Mouse (Mus musculus) urinary bladder, postnatal 14 days (tissue): ENCODE data around the gene Spdef.

Source experiments
- DNase-seq: peaks from one replicate; pipeline ENCODE4 v3.0.0; 2021; ENCODE audit warnings: low spot score

Spdef gene

DNA sequence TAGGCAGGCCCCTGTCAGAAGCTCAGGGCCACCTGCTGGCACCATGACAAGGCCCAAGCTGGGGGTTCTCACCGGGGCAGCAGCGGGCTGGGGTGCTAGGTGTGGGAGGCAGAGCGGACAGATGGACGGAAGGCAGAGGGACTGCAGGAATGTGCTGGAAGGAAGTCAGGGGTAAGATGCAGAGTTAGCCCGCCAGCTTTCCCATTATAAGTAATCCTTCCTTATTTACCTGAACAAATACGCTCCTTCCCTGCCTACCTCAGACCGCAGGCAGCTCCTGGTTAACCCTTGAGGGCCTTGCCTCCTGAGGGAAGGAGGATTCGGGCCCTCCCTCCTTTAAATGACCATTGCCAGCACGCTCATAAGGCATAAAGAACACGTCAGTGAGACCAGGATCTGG lies at the start of gene Spdef:
Gene Spdef, minus strand, starts transcription at position 186 of the 400 bp plus-strand sequence.
- DNase-seq = no peak

DNA sequence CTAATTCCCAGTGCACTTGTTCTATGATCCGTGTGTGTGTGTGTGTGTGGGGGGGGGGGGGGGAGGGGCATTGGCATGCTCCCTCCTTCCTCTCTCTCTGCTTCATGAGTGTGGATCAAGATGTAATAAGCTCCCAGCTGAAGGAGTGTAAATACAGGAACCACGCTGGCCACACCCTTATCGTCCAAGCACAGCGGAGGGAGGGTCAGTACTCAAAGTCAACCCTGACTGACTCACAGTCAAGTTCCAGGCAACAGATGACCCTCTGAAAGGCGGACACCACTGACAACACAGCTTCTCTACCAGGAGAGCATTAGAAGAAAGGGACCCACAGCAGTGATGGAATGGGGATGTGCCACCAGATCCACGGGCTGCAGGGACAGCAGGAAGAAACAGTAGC lies 49.1 kb upstream of the Spdef start:
- DNase-seq = peak; percentile 15

DNA sequence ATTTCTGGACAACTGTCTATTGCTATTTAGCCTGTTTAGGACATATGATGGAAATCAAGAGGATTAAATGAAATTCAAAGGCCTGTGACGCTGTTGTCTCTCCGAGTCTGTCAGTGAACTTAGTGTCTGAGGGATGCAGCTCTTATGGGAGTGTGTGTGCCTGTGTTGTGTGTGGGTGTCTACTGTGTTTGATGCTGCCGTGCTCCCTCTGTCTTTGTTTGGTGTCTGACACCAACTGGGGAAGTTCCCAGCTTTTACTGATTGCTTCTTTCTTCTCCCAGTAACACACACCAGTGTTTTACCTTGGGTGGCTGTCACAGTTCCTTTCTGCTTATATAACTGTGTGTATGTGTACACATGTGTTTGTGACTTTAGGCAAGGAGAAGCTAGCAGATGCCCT lies 45.4 kb upstream of the Spdef start:
- no peak for DNase-seq

DNA sequence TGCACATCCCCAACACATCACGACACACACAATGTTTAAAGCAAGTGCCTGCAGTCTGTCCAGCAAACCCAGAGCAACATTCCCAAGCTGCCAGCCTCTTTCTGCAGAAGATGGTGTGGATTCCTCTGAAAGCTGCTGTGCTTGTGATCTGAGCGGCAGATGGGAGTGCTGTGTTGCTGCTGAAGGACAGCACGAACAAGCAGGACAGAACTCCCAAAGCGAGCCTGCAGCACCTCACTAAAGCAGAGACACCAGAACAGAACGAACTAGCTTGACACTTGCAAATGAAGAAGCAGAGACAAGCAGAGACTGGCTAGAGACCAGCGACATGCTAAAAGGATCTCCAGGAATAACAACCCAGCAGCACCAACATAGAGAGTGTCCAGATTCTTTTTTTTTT lies 42.9 kb upstream of the Spdef start:
- DNase-seq = no peak

DNA sequence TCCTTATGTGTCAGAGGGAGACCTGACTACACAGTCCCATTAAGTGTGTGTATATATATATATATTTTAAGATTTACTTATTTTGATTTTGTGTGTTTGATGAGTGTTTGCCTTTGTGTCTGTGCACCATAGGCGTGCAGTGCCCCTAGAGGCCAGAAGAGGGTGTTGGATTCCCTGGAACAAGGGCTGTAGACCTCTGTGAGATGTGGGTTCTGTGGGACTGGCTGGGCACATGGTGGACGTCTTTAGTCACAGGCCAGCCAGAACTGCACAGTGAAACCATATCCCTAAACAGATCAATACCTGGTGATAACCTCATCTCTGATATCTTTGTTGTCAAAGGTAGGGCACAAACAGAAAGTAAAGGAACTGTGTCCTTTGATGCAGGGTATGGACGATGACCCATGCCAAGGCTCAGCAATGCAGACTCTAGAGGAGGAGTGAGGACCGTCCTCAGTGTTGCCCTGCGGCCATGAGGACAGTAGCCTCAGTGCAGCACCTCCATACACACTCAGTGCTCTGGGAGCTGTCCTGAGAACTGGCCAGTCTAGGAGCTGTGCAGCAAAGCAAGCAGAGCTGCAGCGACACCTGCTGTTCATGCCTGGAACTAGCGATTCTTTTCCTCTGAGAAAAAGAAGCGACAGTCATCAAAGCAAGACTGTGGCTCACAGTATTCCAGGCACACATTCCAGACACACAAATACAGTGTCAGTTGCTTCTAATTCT lies 40.2 kb upstream of the Spdef start:
- DNase-seq = peak; percentile 79

DNA sequence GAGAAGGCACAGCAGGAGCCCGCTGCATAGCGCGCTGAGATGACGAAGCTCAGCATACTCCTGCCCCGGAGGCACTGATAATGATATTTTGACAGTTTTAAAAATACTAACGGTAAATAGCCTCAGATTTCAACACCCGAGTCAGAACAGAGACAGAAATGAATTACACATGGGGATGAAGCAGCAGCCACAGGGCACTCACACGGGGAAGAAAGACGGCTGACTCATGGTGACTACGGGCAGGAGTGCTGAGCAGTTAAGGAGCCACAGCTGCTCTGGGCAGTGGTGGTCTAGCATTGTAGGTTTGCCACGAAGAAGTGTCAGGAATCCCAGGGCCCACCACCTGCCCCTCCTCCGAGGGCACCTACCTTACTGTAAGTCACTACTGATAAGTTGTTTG lies 38.8 kb upstream of the Spdef start:
- no peak for DNase-seq

DNA sequence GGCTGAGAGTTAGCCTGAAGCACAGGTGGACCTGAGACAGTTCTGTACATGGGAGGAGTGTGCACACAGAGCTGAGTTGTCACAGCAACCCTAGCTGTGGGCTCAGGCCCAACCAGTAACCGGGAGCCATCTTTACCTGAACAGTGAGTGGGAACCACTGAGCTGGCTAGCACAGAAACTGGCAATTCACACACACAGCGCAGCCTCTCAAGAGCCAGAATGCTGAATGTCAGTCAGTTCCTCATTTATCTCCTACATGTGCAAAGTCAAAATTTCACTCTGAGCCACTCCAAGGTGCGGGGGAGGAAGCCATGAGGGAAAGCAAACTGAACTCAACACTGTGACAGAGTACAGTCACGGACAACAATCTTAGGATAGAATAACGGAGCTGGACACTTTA lies 38.4 kb upstream of the Spdef start:
- DNase-seq = no peak

DNA sequence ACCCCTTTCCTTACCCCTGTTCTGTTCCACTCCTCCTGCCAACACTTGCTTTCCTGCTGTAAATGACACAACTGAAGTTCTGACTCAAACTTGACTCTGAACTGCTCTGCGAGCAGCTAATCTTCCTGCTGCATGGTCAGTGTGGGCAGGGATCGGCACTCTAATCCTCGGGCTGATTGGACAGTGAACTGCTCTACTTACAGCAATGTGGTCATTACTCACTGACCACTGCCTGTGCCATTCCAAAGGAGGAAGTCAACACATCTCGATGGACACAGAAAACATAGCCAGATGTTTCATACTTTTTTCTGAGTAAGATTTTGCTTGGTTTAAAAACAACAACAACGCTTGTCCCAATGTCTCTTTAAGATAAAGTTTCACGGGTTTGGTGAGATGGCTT lies 36.3 kb upstream of the Spdef start:
- no peak for DNase-seq

DNA sequence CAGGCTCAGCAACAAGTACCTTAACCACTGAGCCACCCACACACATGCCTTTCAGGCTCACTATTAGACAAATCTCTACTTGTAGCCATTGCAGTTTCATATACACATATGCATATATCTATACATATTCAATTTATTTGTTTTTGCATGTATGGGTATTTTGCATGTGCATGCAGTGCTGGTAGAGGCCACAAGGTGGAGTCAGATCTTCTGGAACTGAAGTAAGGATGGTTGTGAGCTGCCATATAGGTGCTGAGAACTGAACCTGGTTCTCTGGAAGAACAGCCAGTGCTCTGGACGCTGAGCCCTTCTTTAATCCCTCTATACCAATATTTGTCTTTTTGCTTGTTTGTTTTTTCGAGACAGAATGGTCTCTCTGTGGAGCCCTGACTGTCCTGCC lies 35.7 kb upstream of the Spdef start:
- DNase-seq = no peak

DNA sequence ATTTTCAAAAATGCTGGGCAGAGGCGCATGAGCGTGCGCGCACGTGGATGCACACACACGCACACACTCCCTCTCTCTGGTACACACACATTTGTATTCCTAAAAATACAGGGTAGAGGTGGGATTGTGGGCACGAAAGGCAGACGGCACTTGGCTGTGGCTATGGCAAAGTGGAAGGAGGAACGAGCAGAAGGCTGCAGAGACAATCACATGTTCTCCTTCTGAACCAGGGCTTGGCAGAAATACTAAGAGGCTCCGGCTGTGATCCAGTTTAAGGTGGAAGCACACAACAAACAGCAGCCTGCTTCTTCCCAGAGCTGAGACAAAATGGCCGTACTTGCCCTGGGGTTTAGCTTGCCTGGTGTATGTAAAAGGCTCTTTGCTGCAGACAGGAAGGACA lies 34.1 kb upstream of the Spdef start:
- no peak for DNase-seq

DNA sequence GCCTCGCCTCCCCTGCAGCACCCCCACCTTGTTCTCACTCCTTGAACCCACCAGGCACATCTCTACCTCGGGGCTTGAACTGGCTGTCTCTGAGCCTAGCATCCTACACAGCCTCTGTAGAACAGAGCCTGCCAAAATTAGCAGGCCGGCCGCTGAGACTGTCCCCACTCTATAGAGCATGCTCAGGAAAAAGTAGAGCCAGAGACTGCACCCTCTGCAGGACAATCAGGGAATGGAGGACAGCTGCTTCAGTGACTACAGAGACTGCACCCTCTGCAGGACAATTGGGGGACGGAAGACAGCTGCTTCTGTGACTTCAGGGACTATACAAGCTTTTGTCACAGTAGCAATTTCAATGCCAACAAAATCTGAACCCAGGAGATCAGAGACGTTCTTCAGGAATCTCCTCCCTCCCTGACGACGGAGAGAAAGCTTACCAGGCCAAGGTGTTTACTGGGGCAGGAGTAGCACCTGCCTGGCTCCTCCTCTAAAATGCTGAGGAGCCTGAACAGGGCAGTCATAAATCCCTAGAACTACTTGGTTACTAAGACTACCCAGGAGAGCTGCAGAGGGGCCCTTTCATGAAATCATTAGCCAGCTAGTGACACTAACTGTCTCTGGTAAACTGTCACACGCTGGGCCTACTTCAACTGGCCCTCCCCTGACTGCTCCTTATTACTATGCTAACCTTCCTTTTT lies 33.0 kb upstream of the Spdef start:
- peak; percentile 76 for DNase-seq

DNA sequence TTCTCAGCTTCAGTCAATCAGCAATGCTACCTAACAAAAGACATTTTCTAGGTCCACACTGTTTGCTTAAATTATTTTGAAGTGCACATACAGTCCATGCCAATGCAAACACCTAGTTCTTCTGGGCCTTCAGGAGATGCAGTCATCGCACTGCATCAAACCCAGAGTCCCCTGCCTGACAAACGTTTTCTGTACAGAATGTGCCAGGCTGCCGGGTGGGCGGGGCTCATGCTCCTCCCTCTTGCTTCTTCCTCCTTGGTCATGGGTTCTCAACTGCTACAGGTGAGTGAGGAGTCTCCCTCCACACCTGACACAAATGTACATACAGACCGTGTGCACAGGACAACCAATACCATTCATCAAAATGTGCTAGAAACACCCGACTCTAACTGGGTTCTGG lies 31.4 kb upstream of the Spdef start:
- peak; percentile 45 for DNase-seq

DNA sequence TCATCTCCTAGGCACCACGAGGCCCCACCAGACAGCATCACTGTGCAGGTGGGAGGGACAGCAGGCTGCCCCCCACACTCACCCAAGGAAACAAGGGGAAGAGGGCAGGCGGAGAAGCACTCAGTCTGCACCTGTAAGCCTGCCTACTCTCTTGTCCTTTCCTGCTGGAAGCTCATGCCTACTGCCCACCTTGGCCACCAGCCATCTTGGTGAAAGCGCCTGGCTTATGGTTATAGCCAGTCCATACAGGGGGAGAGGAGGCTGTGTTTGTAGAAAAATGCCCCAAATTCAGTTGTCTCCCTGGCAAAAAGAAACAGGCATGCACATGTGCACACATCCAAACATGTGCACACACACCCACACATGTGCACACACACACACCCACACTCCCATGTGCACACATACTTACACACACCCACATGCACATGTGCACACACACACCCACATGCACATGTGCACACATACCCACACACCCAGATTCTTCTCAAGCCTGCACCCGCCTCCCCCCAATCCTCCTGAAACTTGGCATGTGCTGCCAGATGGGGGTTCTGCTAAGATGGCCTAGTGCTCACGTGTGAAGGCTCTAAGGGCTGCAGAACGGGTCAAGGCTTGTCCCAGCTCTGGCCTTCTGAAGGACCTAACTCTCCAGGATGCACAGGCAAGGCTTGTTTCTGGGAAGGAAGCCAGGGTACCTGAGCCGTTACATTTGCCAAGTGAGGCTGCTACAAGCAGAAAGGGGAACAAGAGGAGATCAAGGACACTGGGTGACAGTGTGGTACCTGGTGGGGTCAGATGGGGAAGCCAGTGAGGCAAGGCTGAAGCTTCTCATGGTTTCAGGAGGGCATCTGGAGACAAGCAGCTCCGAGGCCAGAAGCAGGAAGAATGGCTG lies 22.8 kb upstream of the Spdef start:
- DNase-seq = no peak

DNA sequence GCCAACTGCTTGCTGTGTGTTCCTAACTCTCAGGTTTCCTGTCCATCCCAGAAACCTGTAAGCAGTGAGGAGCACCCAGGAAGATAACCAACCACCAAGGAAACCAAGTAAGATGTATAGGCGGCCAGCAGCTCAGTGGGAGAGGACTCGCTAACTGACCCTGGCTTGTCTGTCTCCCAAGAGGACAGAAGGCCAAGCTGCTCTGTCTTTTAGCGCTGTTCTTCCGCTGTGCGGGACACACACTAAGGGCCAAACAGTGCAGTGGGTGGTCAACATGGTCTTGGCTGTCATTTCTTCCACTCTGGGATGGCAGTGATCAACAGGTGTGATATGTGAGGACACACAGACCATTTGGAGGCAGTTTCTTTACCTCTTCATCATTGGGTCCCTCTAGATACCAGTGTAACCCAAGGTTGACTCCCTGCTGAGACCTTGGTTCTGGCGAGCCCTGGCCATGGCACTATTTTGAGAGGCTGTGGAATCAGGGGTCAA lies 21.7 kb upstream of the Spdef start:
- no peak for DNase-seq

DNA sequence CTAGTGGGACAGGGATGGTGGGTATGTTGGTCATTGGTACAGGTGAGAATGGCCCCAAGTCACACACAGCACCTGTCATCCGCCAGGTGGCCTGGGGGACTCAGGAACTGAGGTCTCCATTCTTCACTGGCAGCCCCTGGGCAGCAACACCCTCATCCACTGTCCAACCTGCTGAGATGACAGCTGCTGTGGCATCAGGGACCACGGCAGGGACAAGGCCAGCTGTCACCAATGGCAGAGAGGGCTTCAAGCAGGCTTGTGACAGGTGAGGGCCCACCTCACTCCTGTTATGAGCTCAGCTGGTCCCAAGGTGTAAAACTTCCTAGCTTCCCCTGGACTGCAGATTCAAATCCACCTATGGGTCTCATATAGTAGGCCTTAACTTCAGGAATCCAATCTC lies 19.4 kb upstream of the Spdef start:
- no peak for DNase-seq

DNA sequence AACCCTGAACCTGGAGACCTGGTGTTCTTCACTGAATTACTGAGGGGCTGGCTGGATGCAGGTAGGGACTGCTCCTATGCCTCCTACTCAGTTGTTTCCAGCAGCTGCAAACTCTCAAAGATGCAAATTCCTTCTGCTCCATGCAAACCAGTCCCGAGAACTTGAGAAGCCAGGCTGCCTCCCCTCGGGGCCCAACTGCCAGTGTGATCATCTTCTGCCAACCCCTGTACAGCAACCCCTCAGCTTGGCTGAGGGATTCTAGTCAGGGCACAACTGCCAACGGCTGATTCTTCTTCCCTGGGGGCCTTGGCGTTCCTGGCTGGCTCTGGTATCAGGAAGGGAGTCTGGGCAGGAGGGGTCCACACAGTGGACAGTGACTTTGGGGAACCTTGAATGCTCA lies 17.7 kb upstream of the Spdef start:
- DNase-seq = no peak

DNA sequence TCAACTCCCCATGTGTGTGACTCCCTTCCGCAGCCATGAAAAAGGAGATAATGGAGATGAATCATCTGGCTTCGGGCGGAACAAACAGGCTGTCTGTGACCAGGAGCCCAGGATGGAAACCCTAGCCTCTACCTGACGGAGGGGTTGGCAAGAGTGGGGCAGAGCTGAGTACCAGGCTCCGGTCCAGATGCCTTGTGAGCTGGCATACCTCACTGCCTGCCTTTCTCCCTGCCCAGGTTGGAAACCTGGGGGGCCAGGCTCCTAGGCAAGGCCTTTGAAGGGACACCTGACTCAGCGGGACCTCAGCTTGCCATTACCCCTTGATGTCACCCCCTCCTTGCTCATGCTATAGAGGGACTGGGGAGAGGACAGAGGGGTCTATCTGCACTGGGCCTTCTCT lies 12.2 kb upstream of the Spdef start:
- no peak for DNase-seq

DNA sequence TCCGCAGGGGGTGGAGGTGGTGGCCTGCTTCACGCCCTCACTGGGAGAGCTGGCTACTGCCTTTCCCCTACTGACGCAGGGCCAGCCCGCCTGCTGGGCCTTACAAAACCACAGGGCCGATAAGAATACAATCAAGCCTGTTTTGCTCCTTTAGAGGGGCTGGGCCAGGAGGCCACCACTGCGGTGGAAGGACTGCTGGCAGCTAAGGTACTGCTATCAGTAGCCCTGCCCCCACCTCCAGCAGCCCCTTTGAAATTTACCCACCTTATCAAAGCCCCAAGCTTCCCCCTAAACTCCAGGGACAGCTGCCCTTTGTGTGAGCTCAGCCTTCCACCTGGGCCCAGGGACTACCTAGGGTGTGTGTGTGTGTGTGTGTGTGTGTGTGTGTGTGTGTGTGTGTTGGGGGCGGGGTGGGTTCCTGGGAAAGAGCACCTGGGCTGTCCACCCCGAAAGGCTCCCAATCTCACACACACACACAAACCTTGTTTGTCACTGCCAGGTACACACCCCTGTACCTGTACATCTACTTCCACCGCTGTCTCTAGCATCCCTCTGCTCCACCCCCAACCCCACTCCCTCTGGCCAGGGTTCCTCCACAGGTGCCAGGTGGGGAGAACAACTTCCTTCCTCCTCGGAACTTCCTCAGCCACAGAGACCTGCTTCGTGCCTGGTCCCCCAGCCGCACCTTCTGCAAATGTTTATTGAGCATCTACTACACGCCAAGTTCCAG lies 5.8 kb upstream of the Spdef start:
- DNase-seq = no peak

DNA sequence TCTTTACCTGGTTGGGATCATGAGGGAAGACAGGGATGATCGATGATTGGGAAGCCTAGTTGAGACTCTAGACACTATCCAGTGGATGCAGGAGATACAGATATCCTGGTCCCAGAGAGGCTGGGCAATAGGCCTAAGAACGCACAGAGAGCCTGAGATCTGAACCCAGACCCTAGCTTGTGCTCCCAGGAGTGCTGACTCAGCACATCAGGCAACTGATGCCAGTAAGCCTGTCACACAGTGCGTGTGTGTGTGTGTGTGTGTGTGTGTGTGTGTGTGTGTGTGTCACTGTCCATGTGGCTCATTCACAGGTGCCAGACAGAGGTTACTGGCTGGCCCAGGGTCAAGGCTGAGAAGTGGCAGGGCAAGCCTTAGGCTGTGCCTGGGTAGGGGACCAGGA lies 3.9 kb upstream of the Spdef start:
- DNase-seq = no peak

DNA sequence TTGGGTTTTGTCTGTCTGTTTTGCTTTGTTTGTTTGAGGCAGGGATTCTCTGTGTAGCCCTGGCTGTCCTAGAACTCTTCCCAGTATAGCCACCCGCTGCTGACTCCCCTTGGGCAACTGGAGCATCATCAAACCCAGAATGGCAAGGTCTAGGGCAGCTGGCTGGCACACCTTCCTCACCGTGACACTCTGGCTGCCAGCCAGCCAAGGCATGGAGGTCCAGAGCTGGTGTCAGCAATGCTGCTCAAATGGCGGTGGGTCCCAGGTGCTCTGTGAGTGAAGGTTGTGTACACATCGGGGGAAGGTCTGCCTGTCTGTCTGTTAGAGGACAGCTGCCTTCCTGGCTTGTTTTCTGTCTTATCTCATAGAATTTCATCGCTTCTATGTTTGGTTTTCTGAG lies 3.4 kb upstream of the Spdef start:
- no peak for DNase-seq

DNA sequence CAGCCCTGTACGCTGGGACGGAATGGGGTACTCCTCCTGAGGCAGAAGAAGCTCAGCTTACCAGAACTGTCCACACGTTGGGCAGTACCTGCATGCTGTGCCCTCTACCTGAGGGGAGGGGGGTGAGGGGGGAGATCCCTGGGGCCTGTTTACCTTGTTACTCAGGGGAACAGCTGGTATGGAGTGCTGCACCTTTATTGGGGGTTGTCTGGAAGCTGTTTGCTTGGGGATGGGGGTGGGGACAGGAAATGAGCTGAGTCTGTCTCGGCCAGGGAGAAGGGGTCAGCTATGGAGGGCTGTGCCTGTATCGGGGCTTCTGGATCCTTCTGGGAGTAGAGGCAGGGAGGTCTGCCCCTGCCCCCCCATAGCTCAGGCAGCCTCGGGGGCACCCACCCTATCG lies 2.2 kb downstream of the Spdef start:
- DNase-seq = no peak

DNA sequence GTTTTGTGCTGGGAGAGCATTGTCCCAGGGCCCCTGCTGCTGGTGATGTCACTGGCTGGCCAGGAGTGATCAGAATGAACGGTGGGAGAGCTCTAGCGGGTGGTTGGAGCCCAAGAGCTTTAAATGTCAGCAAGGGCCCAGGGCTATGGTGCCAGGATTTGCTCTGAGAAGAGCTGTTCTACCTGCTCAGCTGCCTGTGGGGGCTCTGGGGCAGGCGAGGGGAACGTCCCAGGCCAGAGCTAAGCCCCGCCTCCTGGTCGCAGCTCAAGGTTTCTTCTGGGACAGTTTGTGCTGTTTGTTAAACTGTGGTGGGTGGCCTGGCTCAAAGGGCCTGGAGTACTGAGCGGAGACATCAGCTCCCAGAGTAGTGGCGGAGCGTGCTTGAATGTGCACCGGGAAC lies 3.3 kb downstream of the Spdef start:
- DNase-seq = peak; percentile 37
